Mouse (Mus musculus) left cerebral cortex, adult 8-10 months (tissue): ENCODE measurements at regions not wholly inside any gene's neighbourhood (a gene's known extent, or its start where the extent isn't known, plus 50 kb on each side); places are given as distances from the start of the nearest gene placed in this dataset.

ENCODE experiments used
- DNase-seq, 2 experiments: peaks; one replicate each; pipeline ENCODE4 v3.0.0; 2022; ENCODE audit warnings: low spot score in 2 of 2

- no peak for DNase-seq
Observed at GRCm38 (mm10) chr5:118815783-118816182, 255.3 kb downstream of the Med13l start.

- no peak for DNase-seq
Observed at GRCm38 (mm10) chr5:118818294-118818693, 257.8 kb downstream of the Med13l start.

GRCm38 (mm10) chr5:118824791-118825190 lies 264.3 kb downstream of the Med13l start:
- no peak for DNase-seq

GRCm38 (mm10) chr5:118829031-118829698 lies 268.7 kb downstream of the Med13l start:
- DNase-seq, result no peak

- DNase-seq, result no peak
Observed at GRCm38 (mm10) chr5:118832701-118833100, 272.2 kb downstream of the Med13l start.

GRCm38 (mm10) chr5:118834129-118834528 lies 273.6 kb downstream of the Med13l start:
- DNase-seq, result no peak

- no peak for DNase-seq
Observed at GRCm38 (mm10) chr5:118837001-118837400, 276.5 kb downstream of the Med13l start.

GRCm38 (mm10) chr5:118838421-118838820 lies 277.9 kb downstream of the Med13l start:
- DNase-seq, result no peak

- no peak for DNase-seq
Observed at GRCm38 (mm10) chr5:118839916-118840315, 279.4 kb downstream of the Med13l start.

- DNase-seq, result no peak
Observed at GRCm38 (mm10) chr5:118841210-118842016, 280.9 kb downstream of the Med13l start.

GRCm38 (mm10) chr5:118842017-118842396 lies 281.5 kb downstream of the Med13l start:
- no peak for DNase-seq

GRCm38 (mm10) chr5:118857001-118857400 lies 296.5 kb downstream of the Med13l start:
- no peak for DNase-seq

GRCm38 (mm10) chr5:118861143-118861847 lies 300.8 kb downstream of the Med13l start:
- DNase-seq, result peak in 1 of 2 experiments; percentile 15

GRCm38 (mm10) chr5:118867511-118867910 lies 307.0 kb downstream of the Med13l start:
- no peak for DNase-seq

- peak in 1 of 2 experiments; percentile 9 for DNase-seq
Observed at GRCm38 (mm10) chr5:118869330-118869729, 308.9 kb downstream of the Med13l start.

GRCm38 (mm10) chr5:118873871-118874270 lies 313.4 kb downstream of the Med13l start:
- DNase-seq, result no peak

- no peak for DNase-seq
Observed at GRCm38 (mm10) chr5:118875096-118875637, 314.7 kb downstream of the Med13l start.

- no peak for DNase-seq
Observed at GRCm38 (mm10) chr5:118876586-118877312, 316.3 kb downstream of the Med13l start.

GRCm38 (mm10) chr5:118877313-118877669 lies 316.8 kb downstream of the Med13l start:
- no peak for DNase-seq

GRCm38 (mm10) chr5:118877831-118878230 lies 317.4 kb downstream of the Med13l start:
- DNase-seq, result no peak

- no peak for DNase-seq
Observed at GRCm38 (mm10) chr5:118878722-118879121, 318.2 kb downstream of the Med13l start.
